Mouse (Mus musculus) stomach, embryonic 15.5 days (tissue): ENCODE measurements around the gene Abcc4. TPM values are rescaled to one million over a fixed set of nuclear protein-coding genes. Genes with fewer than 3 reads are reported as not detected.
"Not testable (repeated sequence)": the region's sequence is repeated elsewhere in the genome, so short reads cannot be mapped to it uniquely, and the experiment has no call there.

ENCODE experiments used
- ATAC-seq: fragments of 200-750 bp; cut with Nextera tagmentation; 2 replicates; pipeline ENCODE4 v1.8.0; 2017; ENCODE audit warnings: low read depth, moderate number of reproducible peaks, moderate TSS enrichment; ENCODE audit not compliant: insufficient read depth, low FRiP score
- H3K27ac ChIP-seq: fragments of 300-500 bp; sonication (generic); 2 replicates; pipeline ENCODE4 v1.5.1; 2015; ENCODE audit warnings: mild to moderate bottlenecking, inconsistent platforms
- H3K27me3 ChIP-seq: fragments of 300-500 bp; sonication (generic); replicated peaks from 2 replicates; pipeline ENCODE4 v1.6.1; 2015; ENCODE audit warnings: inconsistent platforms
- H3K36me3 ChIP-seq: fragments of 300-500 bp; sonication (generic); 2 replicates; pipeline ENCODE4 v1.6.1; 2015; ENCODE audit warnings: inconsistent platforms
- H3K4me1 ChIP-seq: fragments of 300-500 bp; sonication (generic); 2 replicates; pipeline ENCODE4 v1.6.1; 2015; ENCODE audit warnings: inconsistent platforms
- H3K4me2 ChIP-seq: fragments of 300-500 bp; sonication (generic); 2 replicates; pipeline ENCODE4 v1.6.1; 2015; ENCODE audit warnings: mild to moderate bottlenecking, inconsistent platforms
- H3K4me3 ChIP-seq: fragments of 300-500 bp; sonication (generic); replicated peaks from 2 replicates; pipeline ENCODE4 v1.5.1; 2015; ENCODE audit warnings: inconsistent platforms
- H3K9ac ChIP-seq: fragments of 300-500 bp; sonication (generic); 2 replicates; pipeline ENCODE4 v1.6.1; 2015; ENCODE audit warnings: inconsistent platforms
- H3K9me3 ChIP-seq: fragments of 300-500 bp; sonication (generic); 2 replicates; pipeline ENCODE4 v1.6.1; 2016; ENCODE audit warnings: inconsistent platforms
- WGBS: fragments of 180-500 bp; shearing (Covaris S2); methylation state at CpG from one replicate; pipeline ENCODE4 v1.1.7; 2015; 5-methylcytosine and 5-hydroxymethylcytosine counted together
- polyA plus RNA-seq: library from polyadenylated mRNA; unstranded; fragments of >200 nt; fragmentation: Nextera tagmentation; extraction: Ambion mirVana; gene quantifications from 2 replicates; pipeline ENCODE4 v1.2.1, GENCODE M21; 2015

The Abcc4 gene
- polyA plus RNA-seq, 1 experiment from 2014 or later: 4.0 TPM

DNA sequence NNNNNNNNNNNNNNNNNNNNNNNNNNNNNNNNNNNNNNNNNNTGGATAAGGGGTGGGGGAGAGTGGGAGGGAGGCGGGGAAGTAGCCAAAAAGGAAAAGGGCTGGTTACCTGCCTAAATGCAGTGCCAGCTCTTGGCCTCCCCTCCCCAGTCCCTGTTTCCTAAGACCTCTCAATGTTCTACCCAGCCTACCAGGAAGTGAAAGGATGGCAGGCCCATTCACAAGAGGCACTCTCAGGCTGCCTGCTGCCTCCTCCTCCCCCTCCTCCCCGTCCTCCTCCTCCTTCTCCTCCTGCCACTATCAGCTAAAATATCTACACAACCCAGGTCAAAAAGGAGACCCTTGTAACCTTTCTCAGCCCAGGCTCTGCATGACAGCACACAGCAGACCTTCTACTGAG lies 51.1 kb downstream of the Abcc4 start:
- no peak for ATAC-seq
- Histone ChIP-seq H3K9me3 (no peaks in the 10 kb centered on the region), H3K36me3 (no peaks in the 10 kb centered on the region), H3K27me3 (no peaks in the 10 kb centered on the region), H3K9ac (no peak overlapping the region), H3K4me2 (no peak overlapping the region), H3K27ac (no peak overlapping the region), H3K4me1 (0 out of 2 replicates have a peak, but pooled peaks cover 8% of the 10 kb centered on the region), H3K4me3 (no peak overlapping the region)
- 60% methylated on average over 2 of the region's 2 CpGs for WGBS

DNA sequence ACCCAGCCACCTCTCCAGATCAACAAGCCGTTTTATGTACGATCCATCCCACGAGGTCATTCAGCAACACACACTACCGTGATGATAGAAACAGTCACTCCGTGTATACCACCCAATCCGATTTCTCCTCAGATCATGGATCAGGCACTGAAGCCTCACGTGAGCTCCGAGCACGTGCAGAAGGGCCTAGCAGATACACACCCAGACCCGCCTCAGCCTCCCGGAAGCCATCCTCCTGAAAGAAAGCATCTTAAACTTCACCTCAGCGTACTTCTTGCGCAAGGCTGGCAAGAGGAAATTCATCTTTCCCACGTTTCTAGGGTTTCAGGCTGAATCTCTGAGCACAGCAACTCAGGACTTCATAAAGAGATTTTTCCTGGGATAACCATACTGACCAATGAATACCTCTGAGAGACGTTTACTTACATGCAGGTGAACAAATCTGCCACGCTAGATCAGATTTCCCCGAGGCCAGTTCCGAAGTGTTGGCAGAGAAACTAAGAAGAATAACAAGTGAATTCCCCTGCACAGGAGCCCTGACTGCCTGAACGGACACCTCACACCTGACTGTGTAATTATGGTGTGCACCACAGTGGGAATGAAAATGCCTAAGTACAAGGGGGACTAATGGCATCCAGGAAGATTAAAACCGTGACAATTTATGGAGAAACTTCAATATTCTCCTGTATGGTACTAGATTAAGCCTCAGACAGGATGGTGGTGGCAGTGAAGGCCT lies 54.1 kb downstream of the Abcc4 start:
- Histone ChIP-seq H3K36me3 (no peaks in the 10 kb centered on the region), H3K27ac (no peak overlapping the region), H3K27me3 (no peaks in the 10 kb centered on the region), H3K9me3 (no peaks in the 10 kb centered on the region), H3K4me2 (no peak overlapping the region), H3K9ac (no peak overlapping the region), H3K4me3 (no peak overlapping the region), H3K4me1 (0 out of 2 replicates have a peak, but pooled peaks cover 3% of the 10 kb centered on the region)
- 83% methylated on average over 20 of the region's 20 CpGs for WGBS
- ATAC-seq: no peak

DNA sequence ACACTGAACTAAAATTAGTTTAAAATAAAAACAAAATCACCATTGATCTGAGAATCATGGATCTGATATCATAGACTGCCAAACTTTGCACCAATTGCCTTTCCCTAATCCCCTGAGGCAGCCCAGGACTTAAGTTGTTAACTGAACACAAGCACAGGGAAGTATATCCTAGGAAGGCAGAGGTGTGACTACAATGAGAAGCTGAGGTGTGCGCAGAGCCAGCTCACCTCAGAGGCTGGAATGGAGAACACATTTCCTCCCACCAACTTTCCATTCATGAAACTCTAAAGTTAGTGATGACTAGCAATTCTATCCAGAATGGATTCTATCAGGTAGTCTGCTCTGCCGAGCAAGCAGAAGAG lies 56.1 kb downstream of the Abcc4 start:
- H3K27ac ChIP-seq: no peak overlapping the region
- no peaks in the 10 kb centered on the region for H3K9me3 ChIP-seq
- no peaks in the 10 kb centered on the region for H3K36me3 ChIP-seq
- ATAC-seq: no peak
- H3K4me1 ChIP-seq: no peaks in the 10 kb centered on the region
- H3K4me2 ChIP-seq: no peak overlapping the region
- 92% methylated on average over 2 of the region's 2 CpGs for WGBS
- H3K27me3 ChIP-seq: no peaks in the 10 kb centered on the region
- no peak overlapping the region for H3K9ac ChIP-seq
- no peak overlapping the region for H3K4me3 ChIP-seq

DNA sequence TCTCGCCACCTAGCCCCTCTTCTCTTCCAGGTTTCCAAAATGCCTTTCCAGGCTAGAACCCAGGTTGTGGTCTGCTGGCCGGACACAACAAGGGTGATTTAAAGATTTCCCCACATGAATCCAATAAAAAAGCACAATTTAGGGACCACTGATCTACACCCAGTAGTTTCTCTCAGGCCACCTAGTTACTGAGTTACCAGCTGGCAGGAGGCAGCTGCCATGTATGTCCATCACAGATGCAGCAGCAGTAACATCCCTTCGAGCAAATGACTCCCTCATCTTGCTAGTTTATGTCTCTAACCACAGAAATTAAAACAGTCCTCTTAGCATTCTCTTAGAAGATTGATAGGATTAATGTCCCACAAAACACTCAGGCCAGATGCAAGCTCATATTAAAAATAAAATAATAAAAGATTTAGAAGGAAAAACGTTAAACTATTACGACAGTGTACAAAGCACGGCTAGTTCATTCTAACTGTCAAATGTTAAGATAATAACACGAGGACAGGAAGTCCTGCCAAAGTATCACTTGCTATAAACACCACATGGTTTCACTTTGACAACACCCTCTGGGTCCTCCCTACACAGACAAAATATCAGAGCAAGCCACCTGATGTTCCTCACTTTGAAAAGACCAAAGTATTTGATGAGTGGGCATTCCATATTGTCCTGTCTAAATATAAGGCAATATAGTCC lies 56.7 kb downstream of the Abcc4 start:
- Histone ChIP-seq H3K9me3 (no peaks in the 10 kb centered on the region), H3K36me3 (no peaks in the 10 kb centered on the region), H3K27me3 (no peaks in the 10 kb centered on the region), H3K4me3 (no peak overlapping the region), H3K4me1 (no peaks in the 10 kb centered on the region), H3K9ac (no peak overlapping the region), H3K27ac (no peak overlapping the region), H3K4me2 (no peak overlapping the region)
- WGBS: 59% methylated on average over 7 of the region's 7 CpGs
- no peak for ATAC-seq

DNA sequence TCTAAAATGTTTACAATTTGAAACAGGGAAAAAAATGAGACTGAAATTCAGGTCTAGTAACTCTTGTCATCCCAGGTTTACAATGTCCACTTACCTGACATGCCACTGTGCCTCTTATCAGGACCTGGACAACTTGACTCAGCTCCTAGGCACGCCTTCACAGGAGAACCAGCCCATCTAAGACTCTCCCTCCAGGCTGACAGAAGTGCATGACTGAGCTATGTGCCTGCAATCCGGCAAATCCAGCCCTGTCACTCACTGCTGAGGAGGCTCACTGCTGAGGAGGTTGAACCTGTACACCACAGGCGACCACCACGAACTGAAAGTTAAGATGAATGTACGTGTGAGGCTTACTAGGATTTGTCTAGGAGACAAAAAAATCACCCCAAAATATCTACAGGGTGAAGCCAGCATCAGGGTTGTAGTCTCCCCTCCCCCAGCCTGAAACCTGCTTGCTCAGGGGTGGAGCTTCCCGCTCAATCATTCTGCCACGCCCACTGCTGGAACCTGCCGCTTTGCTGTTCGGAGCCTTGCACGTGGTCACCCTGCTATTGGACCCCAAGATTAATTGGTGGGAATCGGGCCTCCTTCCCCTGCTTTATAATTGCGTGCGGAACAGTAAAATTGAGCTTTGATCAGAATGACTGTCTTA lies 63.0 kb downstream of the Abcc4 start:
- peak; percentile 89 for ATAC-seq
- not testable (repeated sequence) for H3K4me2 ChIP-seq, H3K9me3 ChIP-seq, H3K27me3 ChIP-seq, H3K36me3 ChIP-seq, H3K9ac ChIP-seq, H3K4me1 ChIP-seq, H3K4me3 ChIP-seq, H3K27ac ChIP-seq
- 62% methylated on average over 13 of the region's 13 CpGs for WGBS

DNA sequence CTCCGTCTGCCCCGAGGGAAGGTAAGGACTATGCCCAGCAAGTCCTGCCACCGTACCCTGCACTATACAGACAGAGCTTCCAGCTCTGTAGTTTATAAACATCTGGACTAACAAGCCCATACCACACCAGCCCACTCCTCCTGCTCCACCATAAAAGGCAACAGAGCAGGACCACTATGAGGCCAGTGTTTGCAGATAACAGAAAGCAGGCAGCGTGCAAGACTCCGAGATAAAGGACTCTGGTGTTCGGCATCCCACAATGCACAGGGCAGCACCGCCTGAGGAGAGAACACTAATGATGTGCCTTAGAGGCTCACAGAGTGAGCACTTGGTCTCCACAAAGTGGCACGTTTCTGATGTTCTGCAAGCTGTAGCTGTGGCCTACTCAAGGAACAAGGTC lies 63.9 kb downstream of the Abcc4 start:
- H3K4me1 ChIP-seq: no peaks in the 10 kb centered on the region
- 61% methylated on average over 8 of the region's 8 CpGs for WGBS
- H3K27ac ChIP-seq: no peak overlapping the region
- H3K27me3 ChIP-seq: no peaks in the 10 kb centered on the region
- no peak overlapping the region for H3K4me3 ChIP-seq
- no peaks in the 10 kb centered on the region for H3K36me3 ChIP-seq
- peak; percentile 70 for ATAC-seq
- no peak overlapping the region for H3K9ac ChIP-seq
- no peak overlapping the region for H3K4me2 ChIP-seq
- no peaks in the 10 kb centered on the region for H3K9me3 ChIP-seq

DNA sequence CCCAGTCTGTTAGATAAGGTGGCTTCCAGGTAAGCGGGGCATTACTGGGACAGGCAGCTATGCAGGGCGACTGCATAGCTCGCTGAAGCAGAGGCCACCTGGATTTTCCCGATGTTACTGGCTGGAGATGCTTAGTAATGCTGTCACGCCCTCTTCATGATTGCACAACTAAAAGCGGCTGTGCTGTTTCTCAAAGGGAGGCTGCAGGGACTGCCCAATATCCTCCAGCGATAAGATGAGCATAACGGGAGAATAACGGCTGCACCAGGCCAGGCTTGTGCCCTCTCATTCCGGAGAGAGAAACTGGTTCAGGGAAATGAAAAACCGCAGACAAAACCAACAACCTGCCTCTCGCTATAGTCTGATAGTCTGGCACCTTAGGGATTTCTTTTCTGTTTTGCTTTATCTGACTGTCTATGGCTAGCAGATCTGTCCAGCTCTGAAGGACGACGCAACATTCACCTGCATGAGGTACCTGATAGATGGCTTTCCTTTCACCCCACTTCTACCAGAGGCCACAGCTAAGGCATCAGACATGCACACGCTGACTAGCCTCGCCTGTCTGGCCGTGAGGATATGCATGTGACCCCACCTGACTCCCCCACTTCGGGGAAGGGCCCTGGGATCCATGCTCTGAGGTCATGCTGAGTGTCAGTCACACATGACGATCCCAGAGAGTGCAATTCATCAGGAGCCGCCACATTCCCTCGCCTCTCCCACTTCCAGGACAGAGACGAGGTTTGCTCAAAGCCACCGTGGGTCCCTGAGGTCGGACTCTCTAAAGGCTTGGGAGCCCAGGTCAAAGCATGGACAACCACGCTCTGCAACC lies 67.4 kb downstream of the Abcc4 start:
- 70% methylated on average over 25 of the region's 25 CpGs for WGBS
- no peak for ATAC-seq

DNA sequence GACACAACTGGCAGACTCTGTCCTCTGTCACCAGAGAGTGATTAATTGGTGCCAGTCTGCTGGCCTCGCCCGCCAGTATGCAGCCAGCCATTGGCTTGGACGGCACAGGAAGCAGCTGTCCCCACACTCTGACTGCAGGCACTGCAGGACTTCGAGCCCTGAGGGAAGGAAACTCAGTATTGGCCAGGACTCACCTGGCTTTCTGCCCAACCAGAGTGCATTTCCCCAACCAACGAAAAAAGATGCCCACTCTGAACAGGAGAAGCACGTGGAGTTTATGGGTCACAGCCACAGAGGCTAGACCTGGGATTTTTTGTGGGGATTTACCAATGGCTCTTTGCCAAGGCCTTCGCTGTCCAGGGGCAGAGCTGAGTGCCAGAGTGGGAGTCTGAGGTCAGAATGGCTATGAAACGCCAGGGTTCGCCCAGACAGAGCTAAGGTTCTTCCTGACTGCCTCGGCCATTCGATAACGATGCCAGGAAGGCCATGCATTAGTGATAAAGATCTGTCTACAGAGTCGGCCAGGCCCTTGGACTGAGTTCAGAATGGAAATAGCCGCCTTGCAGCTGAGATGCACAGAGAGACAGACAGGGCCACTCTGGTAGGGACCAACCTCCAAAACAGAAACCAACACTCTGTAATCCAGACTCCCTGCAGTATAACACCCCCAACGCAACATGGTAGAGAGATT lies 70.4 kb downstream of the Abcc4 start:
- Histone ChIP-seq H3K27me3 (no peaks in the 10 kb centered on the region), H3K27ac (no peak overlapping the region), H3K4me1 (no peaks in the 10 kb centered on the region), H3K4me3 (no peak overlapping the region), H3K9ac (no peak overlapping the region), H3K9me3 (no peaks in the 10 kb centered on the region), H3K36me3 (no peaks in the 10 kb centered on the region), H3K4me2 (no peak overlapping the region)
- 41% methylated on average over 15 of the region's 15 CpGs for WGBS
- peak; percentile 81 for ATAC-seq

More for the DNA sequence above, 67.4 kb downstream of the Abcc4 start:
- H3K9ac ChIP-seq: no peak overlapping the region
- no peaks in the 10 kb centered on the region for H3K36me3 ChIP-seq
- no peaks in the 10 kb centered on the region for H3K4me1 ChIP-seq
- no peaks in the 10 kb centered on the region for H3K27me3 ChIP-seq
- H3K4me3 ChIP-seq: no peak overlapping the region
- no peak overlapping the region for H3K27ac ChIP-seq
- no peak overlapping the region for H3K4me2 ChIP-seq
- H3K9me3 ChIP-seq: no peaks in the 10 kb centered on the region

DNA sequence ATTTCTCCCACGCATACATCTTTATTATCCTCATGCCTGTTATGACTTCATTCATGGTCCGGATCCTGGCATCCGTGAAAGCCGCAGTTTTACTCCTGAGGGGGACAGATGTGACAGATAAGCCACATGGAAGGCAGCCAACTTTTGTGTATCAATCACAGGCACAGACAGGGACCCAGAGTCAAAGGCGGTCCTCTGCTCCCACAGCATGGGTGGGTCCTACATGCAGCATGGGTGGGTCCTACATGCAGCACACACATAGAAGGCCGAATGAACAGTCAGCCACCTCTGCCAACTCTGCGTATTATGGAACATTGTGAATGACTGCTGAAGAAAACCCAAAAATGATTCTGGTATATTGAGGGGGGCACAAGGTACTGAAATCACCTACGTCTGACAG lies 76.4 kb downstream of the Abcc4 start:
- no peak for ATAC-seq
- Histone ChIP-seq H3K9ac (no peak overlapping the region), H3K4me3 (no peak overlapping the region), H3K4me1 (no peaks in the 10 kb centered on the region), H3K4me2 (no peak overlapping the region), H3K27me3 (no peaks in the 10 kb centered on the region), H3K9me3 (no peaks in the 10 kb centered on the region), H3K27ac (no peak overlapping the region), H3K36me3 (no peaks in the 10 kb centered on the region)
- WGBS: 65% methylated on average over 8 of the region's 8 CpGs

DNA sequence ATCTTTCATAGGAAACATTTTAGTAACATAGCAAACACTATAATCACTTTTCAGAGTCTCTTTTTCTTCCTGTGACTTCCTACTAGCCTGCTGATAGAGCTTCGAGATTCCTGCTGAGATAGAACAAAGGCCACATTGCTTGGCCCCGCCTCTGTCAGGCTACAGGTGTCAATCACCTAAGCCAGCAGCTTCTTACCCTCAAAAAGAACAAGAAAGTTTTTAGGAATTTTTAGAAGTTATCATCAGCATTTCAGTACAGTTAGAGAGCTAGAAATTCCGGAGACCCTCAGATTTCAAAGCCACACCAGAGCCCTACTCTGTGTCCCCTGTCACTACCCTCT lies 84.6 kb downstream of the Abcc4 start:
- no peak for ATAC-seq
- no peaks in the 10 kb centered on the region for H3K36me3 ChIP-seq
- 58% methylated on average over 3 of the region's 3 CpGs for WGBS
- no peak overlapping the region for H3K4me2 ChIP-seq
- no peak overlapping the region for H3K27ac ChIP-seq
- H3K4me1 ChIP-seq: no peaks in the 10 kb centered on the region
- H3K27me3 ChIP-seq: no peaks in the 10 kb centered on the region
- no peak overlapping the region for H3K4me3 ChIP-seq
- H3K9me3 ChIP-seq: no peaks in the 10 kb centered on the region
- H3K9ac ChIP-seq: no peak overlapping the region

DNA sequence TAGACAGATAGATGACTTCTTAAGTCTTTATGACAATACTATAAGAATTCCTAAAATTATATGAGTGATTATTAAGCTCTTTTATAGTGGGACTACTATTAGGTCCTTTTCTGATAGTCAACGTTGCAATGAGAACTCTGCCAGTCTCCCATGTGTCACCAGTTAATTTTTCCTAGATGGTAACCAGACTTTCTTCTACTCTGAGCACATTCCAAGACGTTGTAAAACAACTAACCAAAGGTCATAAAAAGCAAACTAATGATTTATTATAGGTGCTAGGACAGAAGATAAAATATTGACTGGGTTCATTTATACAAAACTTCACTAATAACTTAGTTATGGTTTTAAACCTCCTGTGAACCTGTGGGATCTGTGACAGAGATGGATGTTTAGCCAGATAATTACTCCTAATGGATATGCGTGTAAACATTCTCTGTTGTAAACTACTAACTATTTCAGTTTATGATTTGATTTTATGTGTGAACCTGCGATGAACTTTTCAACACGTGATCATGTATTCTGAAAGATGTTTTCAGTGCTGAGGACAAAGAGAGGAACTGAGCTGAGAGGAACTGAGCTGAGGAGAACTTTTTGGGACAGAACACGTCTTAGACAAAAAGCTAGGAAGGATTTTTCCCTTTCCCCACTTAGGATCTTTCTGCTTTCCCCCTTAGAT lies 85.1 kb downstream of the Abcc4 start:
- ATAC-seq: no peak
- WGBS: 41% methylated on average over 6 of the region's 6 CpGs

More for the DNA sequence above, 85.1 kb downstream of the Abcc4 start:
- Histone ChIP-seq H3K27ac (no peak overlapping the region), H3K4me2 (no peak overlapping the region), H3K4me3 (no peak overlapping the region), H3K27me3 (no peaks in the 10 kb centered on the region), H3K9me3 (no peaks in the 10 kb centered on the region), H3K36me3 (no peaks in the 10 kb centered on the region), H3K9ac (no peak overlapping the region), H3K4me1 (no peaks in the 10 kb centered on the region)
